In genomic region chr11:102734961-102735360, GRCm38 (mm10) we compare ENCODE assay signal across 21 mouse cellular contexts.
"Had no signal": no experiment of that assay in that cellular context is flagged by ENCODE, and none has a peak within 500 bp of the region (broad histone marks: within the 10 kb centered on the region; RNA-seq: fewer than 3 reads in every experiment).

No protein-coding gene starts in this region.

- H3K9ac ChIP-seq: liver, embryonic 15.5 days; liver, postnatal 0 days; lung, embryonic 15.5 days; midbrain, embryonic 12.5 days; neural tube, embryonic 13.5 days; neural tube, embryonic 15.5 days; stomach, embryonic 15.5 days had no signal

- H3K36me3 ChIP-seq: liver, embryonic 15.5 days; lung, embryonic 15.5 days; midbrain, embryonic 12.5 days; neural tube, embryonic 13.5 days; neural tube, embryonic 15.5 days; stomach, embryonic 15.5 days had no signal

- DNase-seq: liver, postnatal 0 days; lung, adult 2 months; lung, postnatal 14 days; lung, postnatal 36 days; midbrain, embryonic 14.5 days; retina, postnatal 1 day; right cerebral cortex, adult 18-20 months; right cerebral cortex, postnatal 25 days; thymus, adult 2 months; thymus, postnatal 25 days; thymus, postnatal 4 days had no signal

- H3K27me3 ChIP-seq: stomach, embryonic 15.5 days had no signal

- H3K4me3 ChIP-seq: liver, embryonic 15.5 days; lung, embryonic 15.5 days; megakaryocyte, embryonic 14.5 days; midbrain, embryonic 12.5 days; myocyte; neural tube, embryonic 13.5 days; neural tube, embryonic 15.5 days; stomach, embryonic 15.5 days had no signal

- H3K4me1 ChIP-seq: liver, embryonic 15.5 days had no signal

- H3K27ac ChIP-seq: liver, embryonic 15.5 days; lung, embryonic 15.5 days; macrophage; midbrain, embryonic 12.5 days; neural tube, embryonic 13.5 days; neural tube, embryonic 15.5 days; stomach, embryonic 15.5 days; stomach, postnatal 0 days had no signal

- H3K9me3 ChIP-seq: liver, embryonic 15.5 days; lung, embryonic 15.5 days; midbrain, embryonic 12.5 days; neural tube, embryonic 13.5 days; neural tube, embryonic 15.5 days; stomach, embryonic 15.5 days had no signal
